Mouse (Mus musculus) spleen, postnatal 4 days (tissue): ENCODE results near the gene Prim2.

Source experiments
- DNase-seq, 2 experiments: peaks; one replicate each; pipeline ENCODE4 v3.0.0; 2022; ENCODE audit warnings: low spot score in 2 of 2

Prim2 gene

DNA sequence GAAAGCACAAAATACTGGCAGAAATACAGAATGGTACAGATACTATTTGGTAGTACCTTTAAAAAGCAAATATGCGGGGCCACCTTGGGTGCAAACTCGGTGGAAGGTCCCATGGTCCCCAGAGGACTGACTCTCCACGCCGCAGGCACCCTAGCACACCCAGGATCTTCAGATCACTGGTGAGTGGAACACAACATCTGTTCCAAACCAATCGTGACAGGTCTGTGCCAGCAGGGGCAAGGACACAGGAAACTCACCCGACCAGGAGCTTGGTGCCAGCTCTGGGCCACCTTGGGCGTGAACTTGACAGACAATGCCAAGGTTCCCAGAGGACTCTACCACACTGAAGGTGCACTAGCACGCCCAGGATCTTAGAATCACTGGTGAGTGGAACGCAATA lies 118.2 kb downstream of the Prim2 start:
- no peak for DNase-seq

DNA sequence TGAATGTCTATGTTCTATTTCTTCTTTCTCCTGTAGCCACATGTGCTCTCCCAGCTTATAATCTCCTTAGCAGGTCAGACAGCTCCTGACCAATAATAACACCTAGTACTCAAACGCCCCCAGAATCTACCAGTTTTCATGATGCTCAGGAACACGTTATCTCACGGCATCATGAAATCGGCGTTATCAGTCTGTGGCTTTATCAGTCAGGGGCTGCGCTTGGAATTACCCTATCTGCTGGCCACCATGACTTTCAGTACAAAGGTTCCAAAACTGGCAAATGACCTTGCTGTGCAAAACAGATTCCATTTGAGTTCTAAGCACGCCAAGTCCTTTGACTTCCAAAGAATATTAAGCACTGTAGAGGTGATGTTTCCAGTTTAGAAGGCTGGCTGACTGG lies 127.9 kb downstream of the Prim2 start:
- DNase-seq, result no peak

DNA sequence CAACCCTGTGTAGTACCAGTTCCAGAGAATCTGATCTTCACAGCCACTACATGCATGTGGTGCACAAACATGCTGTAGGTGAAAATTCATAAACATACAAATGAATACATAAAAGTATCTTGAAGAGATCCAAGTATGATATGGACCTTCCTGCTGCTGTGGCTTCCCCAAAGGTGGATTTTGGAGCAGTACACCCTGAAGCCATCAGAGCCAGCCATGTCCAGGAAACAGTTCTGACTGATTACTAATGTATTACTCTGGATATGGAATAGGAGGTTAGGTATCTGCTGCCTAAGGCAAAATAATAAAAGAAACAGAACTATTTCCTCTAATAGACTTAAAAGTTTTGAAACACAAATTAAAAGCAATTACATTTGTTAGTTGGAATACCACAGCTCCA lies 131.6 kb downstream of the Prim2 start:
- DNase-seq, result no peak

DNA sequence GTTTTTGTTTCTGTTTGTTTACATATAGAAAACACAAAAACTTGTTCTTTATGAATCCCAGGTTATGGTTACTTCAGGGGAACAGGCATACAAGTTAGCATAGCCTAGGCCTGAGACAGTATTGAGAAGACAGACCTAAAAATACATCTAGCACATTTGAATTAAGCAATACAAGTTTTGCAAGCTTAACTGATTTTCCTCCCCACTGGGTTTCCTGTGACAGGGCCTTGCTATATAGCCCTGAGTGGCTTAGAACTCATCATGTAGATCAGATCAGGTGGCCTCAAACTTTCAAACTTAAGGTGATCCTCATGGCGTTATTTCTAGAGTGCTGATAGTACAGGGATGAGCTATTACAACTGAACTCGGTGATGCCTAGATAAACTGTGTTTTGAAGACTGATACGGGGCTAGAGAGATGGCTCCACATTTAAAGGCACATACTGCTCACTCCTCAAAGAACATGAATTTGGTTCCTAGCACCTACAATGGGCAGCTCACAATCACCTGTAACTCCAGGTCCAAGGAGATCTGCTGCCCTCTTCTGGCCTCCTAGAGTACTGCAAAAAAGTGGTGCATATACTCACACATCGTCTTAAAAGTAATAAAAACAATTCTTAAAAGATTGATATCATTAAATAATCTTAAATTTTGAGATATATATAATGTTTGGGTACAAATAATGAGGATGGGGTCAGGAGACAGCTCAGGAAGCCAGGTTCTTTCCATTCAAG lies 133.2 kb downstream of the Prim2 start:
- DNase-seq, result no peak

DNA sequence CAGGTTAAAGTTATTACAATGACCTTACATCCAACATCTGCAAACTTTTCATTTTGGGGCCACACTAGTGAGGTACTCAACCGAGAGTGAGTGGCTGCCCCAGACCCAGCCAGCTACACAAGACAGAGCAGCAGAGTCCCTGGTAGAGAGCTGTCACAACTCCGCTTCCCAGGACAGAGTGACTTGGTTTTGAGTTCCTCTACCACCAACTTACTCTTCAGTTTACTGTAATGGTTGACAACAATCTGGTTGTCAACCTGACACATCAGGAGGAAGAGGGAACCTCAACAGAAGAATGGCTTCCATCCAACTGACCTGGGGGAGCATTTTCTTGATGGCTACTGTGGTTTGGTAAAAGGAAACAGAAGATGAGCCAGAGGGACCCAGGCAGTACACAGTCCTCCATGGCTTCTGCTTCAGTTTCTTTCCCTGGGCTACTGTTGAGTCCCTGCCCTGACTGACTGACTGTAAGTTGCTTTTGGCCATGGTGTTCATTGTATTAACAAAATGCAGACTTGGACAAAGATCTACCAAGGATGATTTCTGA lies 134.4 kb downstream of the Prim2 start:
- no peak for DNase-seq

DNA sequence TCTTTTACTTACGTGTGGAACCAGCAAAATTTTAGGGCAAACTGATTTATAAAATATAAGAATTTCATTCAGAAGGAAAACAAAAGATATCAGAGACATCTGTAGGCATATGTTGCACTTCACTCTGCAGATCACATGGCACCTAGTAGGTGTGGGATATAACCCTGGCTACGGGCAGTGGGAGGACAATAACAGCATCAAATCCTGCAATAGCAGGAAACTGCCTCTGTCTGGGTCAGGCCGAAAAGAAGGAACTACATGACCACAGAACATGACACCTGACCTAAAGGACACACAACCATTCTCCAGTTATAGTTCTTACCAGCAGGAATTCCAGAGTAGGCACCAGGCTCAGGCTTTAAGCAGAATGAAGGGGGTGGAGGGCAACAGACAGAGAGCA lies 137.7 kb downstream of the Prim2 start:
- DNase-seq, result no peak

DNA sequence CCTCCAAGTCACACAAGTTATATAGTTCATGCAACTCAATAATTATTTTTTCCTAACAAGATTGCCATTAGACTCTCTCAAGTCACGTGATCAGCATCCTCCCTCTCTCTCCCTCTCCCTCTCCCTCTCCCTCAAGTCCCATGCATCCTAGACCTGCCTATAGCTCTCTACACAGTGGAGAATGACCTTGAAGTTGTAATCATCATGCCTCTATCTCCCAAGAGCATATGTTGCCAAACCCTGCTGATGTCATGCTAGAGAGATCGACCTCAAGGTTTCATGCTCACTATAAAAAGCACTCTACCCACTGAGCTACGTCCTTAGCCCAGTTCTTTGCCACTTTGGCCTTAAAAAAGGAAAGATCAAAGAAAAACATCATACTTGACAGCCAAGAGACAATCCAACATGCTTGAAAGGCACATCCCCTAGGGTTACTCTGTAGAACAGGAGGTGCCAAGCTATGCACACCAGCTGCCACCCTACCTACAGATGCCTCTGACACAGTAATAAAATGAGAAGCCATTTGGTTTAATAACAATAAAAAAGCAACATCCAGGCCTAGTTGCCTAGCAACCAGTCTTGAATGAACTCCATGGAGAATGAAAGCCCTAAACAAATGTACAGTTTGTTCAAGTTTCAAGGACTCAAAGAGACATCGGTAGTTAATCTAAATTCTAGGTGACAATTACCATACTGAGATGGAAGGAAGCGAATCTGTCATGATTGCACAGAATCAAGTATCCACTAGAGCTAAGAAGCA lies 138.3 kb downstream of the Prim2 start:
- DNase-seq, result no peak

DNA sequence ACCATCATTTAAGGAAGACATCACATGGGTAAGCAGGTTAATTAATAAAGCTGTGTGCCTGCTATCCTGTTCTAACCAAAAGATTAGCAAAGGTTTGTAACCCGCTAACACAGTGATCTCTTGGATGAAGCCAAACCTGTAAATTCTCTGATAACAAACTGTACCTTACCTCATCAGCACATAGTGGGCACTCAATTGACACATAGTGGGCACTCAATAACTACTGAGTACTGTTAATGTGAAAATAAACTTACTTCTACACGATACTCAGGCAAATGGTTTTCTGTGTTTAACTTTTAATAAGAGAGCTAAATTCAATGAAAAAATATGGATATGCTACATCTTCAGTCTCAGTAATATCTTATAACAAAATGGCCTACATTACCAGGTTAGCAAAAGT lies 139.1 kb downstream of the Prim2 start:
- no peak for DNase-seq

DNA sequence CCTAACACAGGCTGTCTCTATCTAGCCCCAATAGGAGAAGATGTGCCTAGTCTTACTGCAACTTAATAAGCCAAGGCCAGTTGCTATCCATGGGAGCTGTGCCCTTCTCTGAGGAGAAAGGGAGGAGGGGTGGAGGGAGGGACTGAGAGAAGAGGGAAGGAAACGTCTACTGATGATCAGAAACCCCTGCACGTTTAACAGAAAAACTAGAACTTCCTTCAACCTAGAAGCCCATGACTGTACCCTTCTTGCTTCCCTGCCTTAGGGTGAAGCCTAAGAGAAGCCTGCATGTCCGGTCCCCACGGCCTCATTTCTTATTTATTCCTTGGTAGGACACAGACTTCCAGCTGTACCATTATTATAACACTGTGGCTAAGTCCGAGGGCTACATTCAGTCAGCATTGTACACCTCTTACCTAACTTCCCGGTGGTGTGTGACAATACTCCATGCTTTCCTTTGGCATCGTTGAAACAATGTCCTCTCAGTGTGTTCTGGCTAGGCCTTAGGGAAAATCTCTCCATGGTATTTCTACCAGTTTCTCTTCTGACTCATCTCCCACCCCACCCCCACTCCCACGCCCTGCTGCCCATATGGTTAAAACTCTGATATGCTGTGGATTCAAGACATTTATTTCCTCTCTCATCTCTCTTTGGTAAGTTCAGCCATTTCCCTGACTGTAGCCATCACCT lies 139.9 kb downstream of the Prim2 start:
- no peak for DNase-seq

DNA sequence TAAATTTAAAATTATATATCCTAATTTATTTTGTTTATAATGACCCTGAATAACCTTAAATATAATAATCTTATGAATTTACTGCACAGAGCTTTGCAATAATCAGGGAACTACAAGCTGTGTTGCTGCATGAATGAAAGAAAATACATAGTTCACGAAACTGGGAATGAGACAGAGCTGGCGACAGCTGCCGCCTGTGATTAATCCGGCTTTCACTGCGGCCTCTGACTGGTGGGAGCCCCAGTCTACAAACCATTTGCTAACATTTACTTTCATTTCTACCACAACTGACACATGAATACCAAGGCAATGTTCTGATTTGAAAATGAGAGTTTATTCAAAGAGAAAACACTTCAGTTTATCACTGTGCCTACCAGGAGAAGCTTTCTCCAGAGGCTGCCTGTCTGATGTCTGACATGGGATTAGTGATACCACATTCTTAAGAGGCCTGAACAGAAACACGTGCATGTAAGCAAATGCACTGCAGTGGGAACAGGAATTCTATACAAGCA lies 142.2 kb downstream of the Prim2 start:
- no peak for DNase-seq

DNA sequence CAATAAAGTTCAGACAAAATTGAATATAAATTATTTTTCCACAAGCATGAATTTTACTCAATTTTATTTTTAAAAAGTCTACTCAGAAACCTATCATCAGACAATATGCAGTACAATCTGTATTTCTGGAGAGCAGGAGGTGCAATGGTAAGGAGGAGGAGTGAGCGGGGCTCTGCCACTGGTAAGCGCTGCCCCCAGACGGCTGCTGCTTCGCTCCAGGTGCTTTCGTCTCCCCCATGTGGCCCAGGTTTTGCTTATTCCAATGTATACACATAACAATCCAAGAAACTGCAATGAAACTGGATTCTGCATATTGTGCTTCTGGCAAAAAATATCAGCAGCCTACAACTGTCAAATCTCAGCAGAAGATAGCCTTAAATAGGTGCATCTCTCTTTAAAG lies 146.4 kb downstream of the Prim2 start:
- no peak for DNase-seq

DNA sequence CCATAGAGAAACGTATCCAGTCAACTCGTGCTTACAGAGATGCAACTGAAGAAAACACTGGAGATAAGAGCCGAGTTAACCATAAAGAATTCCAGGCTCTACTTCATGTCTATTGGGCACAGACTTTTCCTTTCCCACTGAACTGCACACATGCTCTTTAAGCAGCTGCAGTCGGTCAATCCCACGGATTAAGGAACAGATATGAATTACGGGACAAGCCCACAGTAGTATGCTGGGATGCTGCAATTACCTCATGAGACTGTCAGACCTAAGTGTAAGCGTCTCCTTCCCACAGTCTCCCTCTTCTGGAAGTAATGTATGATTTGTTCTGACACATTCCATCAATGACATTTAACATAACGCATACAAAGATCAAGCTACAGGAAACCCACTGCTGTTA lies 154.5 kb downstream of the Prim2 start:
- no peak for DNase-seq

DNA sequence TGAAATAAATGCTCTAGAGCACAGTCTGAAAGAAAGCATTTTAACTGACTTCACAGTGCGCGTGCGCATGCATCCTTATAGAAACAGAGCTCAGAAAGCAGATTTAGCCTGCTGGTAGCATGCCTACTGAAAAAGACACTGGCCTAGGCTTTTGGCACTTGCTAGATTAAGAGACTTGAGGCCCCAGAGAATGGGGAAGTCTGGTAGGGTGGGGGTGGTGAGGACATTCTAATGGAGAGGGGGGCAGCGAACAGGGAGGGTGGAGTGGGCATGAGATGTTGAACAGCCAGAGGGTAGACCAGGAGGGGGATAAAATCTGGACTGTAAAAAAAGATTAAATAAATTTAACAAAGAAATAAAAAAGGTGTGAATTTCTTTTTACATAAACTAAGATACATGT lies 158.3 kb downstream of the Prim2 start:
- no peak for DNase-seq

DNA sequence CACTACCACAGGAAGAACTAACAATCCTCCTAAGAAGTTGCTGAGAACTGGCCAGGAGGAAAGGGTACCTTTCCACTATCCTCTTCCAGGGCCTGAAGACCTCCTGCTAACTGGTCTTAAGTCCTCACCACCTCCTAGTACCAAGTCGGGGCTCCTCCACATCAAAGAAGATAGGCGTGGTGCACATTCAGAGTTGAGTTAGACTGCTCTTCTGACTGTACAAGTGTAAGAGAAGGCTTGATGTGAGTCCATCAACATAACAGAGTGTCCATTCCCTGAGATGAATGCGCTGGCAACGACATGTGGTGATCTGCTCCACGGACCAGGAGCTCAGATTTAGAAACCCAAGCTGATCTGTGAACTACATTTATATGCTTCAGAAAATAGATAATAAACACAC lies 165.2 kb downstream of the Prim2 start:
- DNase-seq, result no peak

DNA sequence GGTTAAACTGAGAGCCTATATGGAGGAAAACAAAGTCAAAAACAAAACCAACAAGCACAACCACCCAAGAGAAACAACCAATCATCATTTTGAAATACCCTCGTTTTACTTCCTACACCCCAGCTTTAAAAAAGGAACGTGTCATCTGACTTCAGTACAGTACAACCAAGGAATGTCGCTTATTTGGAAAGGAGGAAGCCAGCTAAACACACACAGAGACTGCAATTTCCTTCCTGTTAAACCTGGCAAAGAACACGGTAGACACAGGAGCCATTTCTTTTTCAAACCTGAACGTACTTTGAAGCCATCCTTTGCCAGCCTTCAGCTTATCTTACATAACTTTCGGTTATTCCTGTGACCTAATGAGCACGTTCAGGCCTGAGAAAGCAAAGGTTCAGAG lies 166.7 kb downstream of the Prim2 start:
- DNase-seq, result no peak

DNA sequence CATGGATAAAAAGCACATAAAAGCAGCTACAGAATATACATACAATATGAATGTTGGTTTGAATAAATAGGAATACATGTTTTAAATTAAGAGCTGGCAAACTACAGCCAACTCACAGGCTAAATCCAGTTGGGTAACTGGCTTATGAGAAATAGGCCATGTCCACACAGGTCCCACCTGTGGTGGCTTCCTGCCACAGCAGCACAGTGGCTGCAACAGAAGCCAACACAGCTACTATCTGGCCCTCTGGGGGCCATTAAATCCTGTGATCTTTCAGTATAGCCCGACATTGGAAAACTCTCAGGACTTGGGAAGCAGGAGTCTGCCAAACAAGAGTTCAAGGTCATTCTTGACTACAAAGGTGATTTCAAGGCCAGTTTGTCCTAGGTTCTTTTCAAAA lies 167.3 kb downstream of the Prim2 start:
- DNase-seq, result no peak

DNA sequence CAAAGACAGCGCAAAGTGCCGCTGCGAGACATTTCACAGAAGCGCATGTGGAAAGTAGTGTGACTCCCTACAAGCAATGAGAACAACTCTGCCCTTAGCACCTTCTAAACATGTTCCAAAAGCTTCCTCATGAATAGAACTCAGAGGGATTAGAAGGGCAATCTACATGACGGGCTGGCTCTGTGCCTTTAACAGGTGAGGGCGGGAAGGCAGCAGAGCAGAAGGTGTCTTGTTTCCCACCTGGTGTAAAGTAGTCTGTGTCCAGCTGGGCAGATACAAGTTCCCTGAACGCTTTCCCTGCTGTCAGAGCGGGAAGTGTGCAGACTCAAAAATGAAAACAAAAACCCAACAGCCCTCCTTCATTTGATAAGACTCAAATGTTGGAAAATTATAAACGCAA lies 169.5 kb downstream of the Prim2 start:
- DNase-seq, result no peak

DNA sequence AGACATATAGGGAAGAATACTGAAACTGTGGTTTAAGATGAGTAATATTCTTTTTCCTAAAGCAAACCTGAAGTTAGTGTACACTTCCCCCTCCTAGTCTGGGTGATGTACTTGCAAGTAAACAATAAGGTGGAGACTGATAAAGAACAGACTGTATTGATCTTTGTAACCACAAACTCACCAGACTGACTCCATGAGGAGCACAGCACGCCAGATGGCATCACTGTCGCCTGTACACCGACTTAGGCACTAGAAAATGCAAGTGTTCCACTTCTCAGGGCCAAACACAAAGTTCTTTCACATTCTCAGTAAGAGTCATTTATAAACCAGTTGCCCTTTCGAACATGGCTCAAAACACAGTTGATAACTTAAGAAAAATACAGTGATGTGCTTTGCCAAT lies 170.0 kb downstream of the Prim2 start:
- no peak for DNase-seq

DNA sequence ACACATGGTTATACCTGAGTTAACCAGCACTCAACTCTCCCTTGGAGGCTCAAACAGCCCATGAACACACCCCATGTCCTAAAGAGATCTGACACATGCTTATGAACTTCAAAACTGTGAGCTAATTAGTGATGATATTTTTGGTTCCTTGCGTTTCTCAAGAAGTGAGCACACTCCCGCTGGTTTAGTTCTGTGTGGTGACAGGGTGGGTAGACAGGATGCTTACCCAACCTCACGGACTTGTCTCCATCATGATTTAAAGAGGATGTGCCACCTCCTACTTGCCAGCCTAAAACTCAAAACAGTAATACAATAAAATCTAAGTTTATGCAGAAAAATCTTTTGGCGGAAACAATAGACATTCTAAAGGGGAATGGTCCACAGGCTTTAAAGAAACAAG lies 173.5 kb downstream of the Prim2 start:
- no peak for DNase-seq

DNA sequence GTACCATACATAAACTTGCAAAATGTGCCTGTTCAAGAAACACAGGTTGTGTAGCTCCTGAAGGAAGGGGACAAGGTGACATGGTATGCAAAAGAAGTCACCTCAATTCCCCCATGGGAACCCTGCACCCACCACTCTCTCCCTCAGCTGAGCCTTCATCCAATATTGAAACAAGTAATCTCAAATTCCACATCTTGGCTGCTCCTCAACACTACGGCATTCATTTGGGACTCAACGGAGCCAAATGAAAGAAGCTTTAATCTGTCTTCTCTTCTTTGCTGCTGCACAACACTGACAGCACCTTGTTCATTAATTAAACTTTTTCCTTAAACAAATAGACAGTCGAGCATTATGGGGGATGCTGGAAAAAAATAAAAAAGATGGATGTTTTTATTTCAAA lies 174.0 kb downstream of the Prim2 start:
- DNase-seq, result no peak

DNA sequence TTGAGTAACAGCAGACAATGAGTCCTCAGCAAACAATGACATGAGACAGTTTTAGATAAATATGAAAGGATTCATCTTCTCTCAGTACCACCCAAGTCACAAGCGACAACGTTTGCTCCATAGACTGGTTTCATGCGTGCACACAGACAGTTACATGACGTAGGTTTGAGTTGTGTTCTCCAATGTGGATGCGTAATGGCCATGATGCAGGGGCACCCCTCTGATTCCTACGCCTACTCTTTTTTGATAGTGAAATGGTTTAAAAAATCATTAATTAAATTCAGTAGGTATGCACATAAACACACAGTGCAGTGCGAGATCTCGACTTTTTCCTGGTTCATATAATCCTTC lies 174.4 kb downstream of the Prim2 start:
- DNase-seq, result no peak

DNA sequence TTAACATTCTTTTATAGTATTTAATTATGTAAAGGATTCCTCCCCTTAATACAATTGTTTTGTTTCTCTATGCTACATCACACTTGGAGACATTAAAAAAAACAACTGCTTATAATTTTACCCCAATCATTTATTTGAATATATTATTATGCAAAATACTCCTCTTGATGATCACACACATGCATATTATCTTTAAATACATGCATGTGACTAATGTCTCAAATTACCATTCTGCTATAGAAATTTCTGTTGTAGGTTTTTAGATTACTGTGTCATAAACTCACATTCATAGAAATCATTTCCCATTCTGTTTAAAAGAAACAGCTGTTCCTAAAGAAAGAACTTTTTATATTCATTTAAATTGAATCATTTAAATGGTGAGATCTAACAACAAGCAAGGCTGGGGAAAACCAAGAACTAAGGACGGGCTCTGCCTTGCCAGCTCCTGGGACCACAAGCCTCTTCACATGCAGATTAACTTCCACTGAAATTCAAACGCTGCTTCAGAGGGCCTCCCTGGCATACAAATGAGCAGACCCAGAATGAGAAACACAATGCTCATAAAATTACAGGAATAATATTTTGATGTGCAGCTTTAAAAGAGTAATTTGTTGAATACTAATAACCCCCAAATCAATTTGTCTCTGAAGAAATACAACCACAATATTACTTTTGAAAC lies 174.9 kb downstream of the Prim2 start:
- no peak for DNase-seq
